Mouse (Mus musculus): ENCODE results near the gene Nol3. TPM values are rescaled to one million over a fixed set of nuclear protein-coding genes. Genes with fewer than 3 reads are reported as not detected.
"Not testable (repeated sequence)": the region's sequence is repeated elsewhere in the genome, so short reads cannot be mapped to it uniquely, and the experiment has no call there.

Gene Nol3
- total RNA-seq (2021): 10 to 100 TPM in 1 of 2 experiments, 1 to 10 TPM in 1; 9.2 to 11.8 TPM

GRCm38 (mm10) chr8:105275840-105276239 lies at the start of gene Nol3:
TSS of gene Nol3 (plus strand) at chr8:105276140.
- intact Hi-C loops (cut with DNase I): no loop called here

GRCm38 (mm10) chr8:105231503-105232320 lies 44.2 kb upstream of the Nol3 start:
- DNase-seq (ENCODE audit: low spot score in 2 of 2): no peak
- intact Hi-C loops (cut with DNase I): no loop called here

More at GRCm38 (mm10) chr8:105275840-105276239, at the start of gene Nol3:
- DNase-seq (ENCODE audit: low spot score in 2 of 2): no peak

GRCm38 (mm10) chr8:105232321-105232693 lies 43.6 kb upstream of the Nol3 start:
- DNase-seq (ENCODE audit: low spot score in 2 of 2); intact Hi-C loops (cut with DNase I): not testable (repeated sequence)

- intact Hi-C loops (cut with DNase I): no loop called here
- no peak for DNase-seq (ENCODE audit: low spot score in 2 of 2)
These were observed 42.6 kb upstream of the Nol3 start for GRCm38 (mm10) chr8:105233126-105233935.

GRCm38 (mm10) chr8:105235206-105235605 lies 40.7 kb upstream of the Nol3 start:
- no peak for DNase-seq (ENCODE audit: low spot score in 2 of 2)
- intact Hi-C loops (cut with DNase I): no loop called here

- DNase-seq (ENCODE audit: low spot score in 2 of 2): no peak
These were observed 38.3 kb upstream of the Nol3 start for GRCm38 (mm10) chr8:105237442-105238142.

GRCm38 (mm10) chr8:105241016-105241415 lies 34.9 kb upstream of the Nol3 start:
- intact Hi-C loops (cut with DNase I): no loop called here
- DNase-seq (ENCODE audit: low spot score in 2 of 2): no peak

More at GRCm38 (mm10) chr8:105237442-105238142, 38.3 kb upstream of the Nol3 start:
- intact Hi-C loops (cut with DNase I): no loop called here

GRCm38 (mm10) chr8:105251954-105252353 lies 24.0 kb upstream of the Nol3 start:
- DNase-seq (ENCODE audit: low spot score in 2 of 2): no peak
- intact Hi-C loops (cut with DNase I): loop anchor here (5.0 kb wide), 1 partner anchor 35 kb away; the partner anchor contains the start of gene 4931428F04Rik

GRCm38 (mm10) chr8:105252680-105253537 lies 23.0 kb upstream of the Nol3 start:
- DNase-seq (ENCODE audit: low spot score in 2 of 2): no peak
- intact Hi-C loops (cut with DNase I): loop anchor here (5.0 kb wide), 1 partner anchor 34 kb away; the partner anchor contains the start of gene 4931428F04Rik

GRCm38 (mm10) chr8:105253766-105254151 lies 22.2 kb upstream of the Nol3 start:
- DNase-seq (ENCODE audit: low spot score in 2 of 2): no peak
- intact Hi-C loops (cut with DNase I): loop anchor here (5.0 kb wide), 1 partner anchor 34 kb away; the partner anchor contains the start of gene 4931428F04Rik

- DNase-seq (ENCODE audit: low spot score in 2 of 2): peak; percentile 85 to 87
- intact Hi-C loops (cut with DNase I): loop anchor here (5.0 kb wide), 1 partner anchor 33 kb away; the partner anchor contains the start of gene 4931428F04Rik
These were observed 21.6 kb upstream of the Nol3 start for GRCm38 (mm10) chr8:105254152-105254965.

- peak in 1 of 2 experiments; percentile 21 for DNase-seq (ENCODE audit: low spot score in 2 of 2)
- intact Hi-C loops (cut with DNase I): loop anchor here (5.0 kb wide), 1 partner anchor 32 kb away; the partner anchor contains the start of gene 4931428F04Rik
These were observed 21.0 kb upstream of the Nol3 start, which contains the start of gene B3gnt9 for GRCm38 (mm10) chr8:105254966-105255350. TSS of gene B3gnt9 (minus strand) at chr8:105255153.

- intact Hi-C loops (cut with DNase I): no loop called here
- DNase-seq (ENCODE audit: low spot score in 2 of 2): no peak
These were observed 18.4 kb upstream of the Nol3 start for GRCm38 (mm10) chr8:105257318-105258114.

GRCm38 (mm10) chr8:105258911-105259720 lies 16.8 kb upstream of the Nol3 start:
- peak; percentile 30 to 45 for DNase-seq (ENCODE audit: low spot score in 2 of 2)
- intact Hi-C loops (cut with DNase I): no loop called here

GRCm38 (mm10) chr8:105259721-105260320 lies 16.1 kb upstream of the Nol3 start:
- DNase-seq (ENCODE audit: low spot score in 2 of 2): peak; percentile 68 to 69
- intact Hi-C loops (cut with DNase I): no loop called here

All from left cerebral cortex, postnatal 36 days (tissue).